16 mouse cellular contexts compared by ENCODE assay signal in genomic region chr4:130060937-130061336, GRCm38 (mm10). TPM values are rescaled to one million over a fixed set of nuclear protein-coding genes. Genes with fewer than 3 reads are reported as not detected.
"Had no signal": no experiment of that assay in that cellular context is flagged by ENCODE, and none has a peak within 500 bp of the region (broad histone marks: within the 10 kb centered on the region; RNA-seq: fewer than 3 reads in every experiment).

No protein-coding gene starts in this region.

- H3K4me2 ChIP-seq: liver, embryonic 11.5 days; liver, embryonic 15.5 days; lung, embryonic 14.5 days; midbrain, embryonic 15.5 days had no signal

- H3K27ac ChIP-seq: limb, embryonic 10.5 days; liver, embryonic 15.5 days; midbrain, embryonic 10.5 days; midbrain, embryonic 15.5 days had no signal

- H3K9me3 ChIP-seq: limb, embryonic 10.5 days; liver, embryonic 15.5 days; midbrain, embryonic 10.5 days; midbrain, embryonic 15.5 days had no signal

- H3K4me3 ChIP-seq: limb, embryonic 10.5 days; liver, embryonic 15.5 days; midbrain, embryonic 10.5 days; midbrain, embryonic 15.5 days had no signal

- H3K27me3 ChIP-seq: liver, embryonic 15.5 days; midbrain, embryonic 15.5 days had no signal

- H3K9ac ChIP-seq: liver, embryonic 15.5 days; lung, embryonic 14.5 days; midbrain, embryonic 15.5 days had no signal

- ATAC-seq: midbrain, embryonic 15.5 days had no signal

- H3K4me1 ChIP-seq: liver, embryonic 15.5 days had no signal

- DNase-seq: kidney, adult 2 months; kidney, postnatal 36 days; layer of hippocampus, adult 9-11 months; lung, embryonic 14.5 days; lung, postnatal 10 days; lung, postnatal 4 days; right cerebral cortex, adult 18-20 months; right cerebral cortex, postnatal 25 days; thymus, adult 18-20 months; thymus, postnatal 14 days had no signal

- H3K36me3 ChIP-seq: limb, embryonic 10.5 days; liver, embryonic 15.5 days; midbrain, embryonic 10.5 days; midbrain, embryonic 15.5 days had no signal

RNA-seq across cellular contexts. Expression of gene Col16a1, which starts 13.3 kb away (rescaled TPM):
- total RNA-seq: megakaryocyte, adult 5-6 weeks had no signal
